Mouse (Mus musculus) neural tube, embryonic 11.5 days (tissue): ENCODE data around the gene Grk3. TPM values are rescaled to one million over a fixed set of nuclear protein-coding genes. Genes with fewer than 3 reads are reported as not detected.

Experiments used
- ATAC-seq: fragments of 200-750 bp; cut with Nextera tagmentation; 2 replicates; pipeline ENCODE4 v1.8.0; 2017; ENCODE audit warnings: moderate number of reproducible peaks, mild to moderate bottlenecking, moderate TSS enrichment, moderate library complexity; ENCODE audit not compliant: insufficient read depth, low FRiP score, low TSS enrichment
- DNase-seq: peaks from one replicate; pipeline ENCODE4 v3.0.0-alpha.2; 2015; ENCODE audit warnings: low spot score
- H3K27ac ChIP-seq: fragments of 300-500 bp; sonication (generic); 2 replicates; pipeline ENCODE4 v1.5.1; 2014; ENCODE audit warnings: low read depth, mild to moderate bottlenecking, low read length
- H3K27me3 ChIP-seq: fragments of 300-500 bp; sonication (generic); 2 replicates; pipeline ENCODE4 v1.6.1; 2014; ENCODE audit warnings: mild to moderate bottlenecking, low read length, mixed read lengths; ENCODE audit not compliant: control insufficient read depth, insufficient read depth
- H3K36me3 ChIP-seq: fragments of 300-500 bp; sonication (generic); 2 replicates; pipeline ENCODE4 v1.6.1; 2014; ENCODE audit warnings: mild to moderate bottlenecking, low read length, moderate library complexity, mixed read lengths; ENCODE audit not compliant: control insufficient read depth, insufficient read depth
- H3K4me1 ChIP-seq: fragments of 300-500 bp; sonication (generic); 2 replicates; pipeline ENCODE4 v1.6.1; 2014; ENCODE audit warnings: low read length, mixed read lengths; ENCODE audit not compliant: control insufficient read depth, insufficient read depth
- H3K4me2 ChIP-seq: fragments of 300-500 bp; sonication (generic); 2 replicates; pipeline ENCODE4 v1.6.1; 2014; ENCODE audit warnings: low read depth, mild to moderate bottlenecking, moderate library complexity
- H3K4me3 ChIP-seq: fragments of 300-500 bp; sonication (generic); 2 replicates; pipeline ENCODE4 v1.5.1; 2014; ENCODE audit warnings: low read depth, low read length
- H3K9ac ChIP-seq: fragments of 300-500 bp; sonication (generic); 2 replicates; pipeline ENCODE4 v1.6.1; 2014; ENCODE audit warnings: mild to moderate bottlenecking, low read length
- H3K9me3 ChIP-seq: fragments of 300-500 bp; sonication (generic); 2 replicates; pipeline ENCODE4 v1.6.1; 2016; ENCODE audit warnings: low read length; ENCODE audit not compliant: control insufficient read depth
- WGBS: fragments of 180-500 bp; shearing (Covaris S2); extraction: QIAGEN DNeasy Blood & Tissue Kit; methylation state at CpG from one replicate; pipeline ENCODE4 v1.1.7; 2014; 5-methylcytosine and 5-hydroxymethylcytosine counted together
- polyA plus RNA-seq: library from polyadenylated mRNA; unstranded; fragments of >200 nt; fragmentation: Nextera tagmentation; extraction: Ambion mirVana; gene quantifications from 2 replicates; pipeline ENCODE4 v1.2.1, GENCODE M21; 2014

The Grk3 gene
- polyA plus RNA-seq, 1 experiment from 2014 or later, result 5.9 TPM

GRCm38 (mm10) chr5:113038601-113039000, 23.0 kb upstream of the Grk3 start:
- Histone ChIP-seq H3K27me3 (no peaks in the 10 kb centered on the region), H3K27ac (no peak overlapping the region), H3K9me3 (no peaks in the 10 kb centered on the region), H3K9ac (no peak overlapping the region), H3K4me2 (no peak overlapping the region), H3K4me3 (no peak overlapping the region), H3K4me1 (peaks cover 5% of the 10 kb centered on the region), H3K36me3 (no peaks in the 10 kb centered on the region)
- no peak for ATAC-seq
- 85% methylated on average over 6 of the region's 6 CpGs for WGBS
- no peak for DNase-seq

GRCm38 (mm10) chr5:113035094-113036047, 19.8 kb upstream of the Grk3 start:
- Histone ChIP-seq H3K27me3 (no peaks in the 10 kb centered on the region), H3K27ac (no peak overlapping the region), H3K4me1 (peaks cover 2% of the 10 kb centered on the region; the same call in 1 of the 2 replicates), H3K4me3 (no peak overlapping the region), H3K9ac (no peak overlapping the region), H3K4me2 (no peak overlapping the region), H3K36me3 (no peaks in the 10 kb centered on the region), H3K9me3 (no peaks in the 10 kb centered on the region)
- WGBS, result 61% methylated on average over 10 of the region's 10 CpGs
- DNase-seq (no peak), ATAC-seq (no peak)

GRCm38 (mm10) chr5:113031201-113031754, 15.7 kb upstream of the Grk3 start:
- WGBS, result 72% methylated on average over 15 of the region's 15 CpGs
- no peaks in the 10 kb centered on the region for H3K36me3 ChIP-seq
- H3K9me3 ChIP-seq, result no peaks in the 10 kb centered on the region
- no peak for ATAC-seq
- H3K4me3 ChIP-seq, result no peak overlapping the region
- DNase-seq, result no peak
- H3K27me3 ChIP-seq, result no peaks in the 10 kb centered on the region
- peaks cover 2% of the 10 kb centered on the region; the same call in 1 of the 2 replicates for H3K4me1 ChIP-seq
- no peak overlapping the region for H3K4me2 ChIP-seq
- H3K27ac ChIP-seq, result no peak overlapping the region
- H3K9ac ChIP-seq, result no peak overlapping the region

GRCm38 (mm10) chr5:113030082-113030481, 14.5 kb upstream of the Grk3 start:
- DNase-seq, result no peak
- Histone ChIP-seq H3K4me2 (no peak overlapping the region), H3K4me1 (peaks cover 2% of the 10 kb centered on the region; the same call in 1 of the 2 replicates), H3K27ac (no peak overlapping the region), H3K27me3 (no peaks in the 10 kb centered on the region), H3K36me3 (no peaks in the 10 kb centered on the region), H3K9ac (no peak overlapping the region), H3K9me3 (no peaks in the 10 kb centered on the region), H3K4me3 (no peak overlapping the region)
- ATAC-seq, result no peak
- WGBS, result 79% methylated on average over 3 of the region's 3 CpGs

- Histone ChIP-seq H3K27me3 (no peaks in the 10 kb centered on the region), H3K4me1 (0 out of 2 replicates have a peak, but pooled peaks cover 2% of the 10 kb centered on the region), H3K27ac (no peak overlapping the region), H3K9ac (no peak overlapping the region), H3K4me2 (no peak overlapping the region), H3K9me3 (no peaks in the 10 kb centered on the region), H3K4me3 (no peak overlapping the region), H3K36me3 (no peaks in the 10 kb centered on the region)
- DNase-seq (no peak), ATAC-seq (no peak)
- WGBS, result 93% methylated on average over 5 of the region's 5 CpGs
These were observed 11.1 kb upstream of the Grk3 start for GRCm38 (mm10) chr5:113026706-113027105.

- DNase-seq (no peak), ATAC-seq (no peak)
- Histone ChIP-seq H3K27me3 (no peaks in the 10 kb centered on the region), H3K36me3 (no peaks in the 10 kb centered on the region), H3K9ac (no peak overlapping the region), H3K4me1 (no peaks in the 10 kb centered on the region), H3K4me2 (no peak overlapping the region), H3K9me3 (no peaks in the 10 kb centered on the region), H3K4me3 (no peak overlapping the region), H3K27ac (no peak overlapping the region)
- WGBS, result 44% methylated on average over 18 of the region's 18 CpGs
These were observed 8.7 kb upstream of the Grk3 start for GRCm38 (mm10) chr5:113024154-113024764.

GRCm38 (mm10) chr5:113018190-113018589, 2.6 kb upstream of the Grk3 start:
- 74% methylated on average over 8 of the region's 8 CpGs for WGBS
- no peak overlapping the region for H3K4me3 ChIP-seq
- no peak overlapping the region for H3K4me2 ChIP-seq
- no peaks in the 10 kb centered on the region for H3K36me3 ChIP-seq
- no peak for DNase-seq
- H3K9ac ChIP-seq, result no peak overlapping the region
- H3K27me3 ChIP-seq, result peaks cover 2% of the 10 kb centered on the region; the same call in 1 of the 2 replicates
- no peak overlapping the region for H3K27ac ChIP-seq
- peaks cover 9% of the 10 kb centered on the region for H3K4me1 ChIP-seq
- no peak for ATAC-seq
- H3K9me3 ChIP-seq, result no peaks in the 10 kb centered on the region

- peaks cover 9% of the 10 kb centered on the region for H3K4me1 ChIP-seq
- H3K36me3 ChIP-seq, result no peaks in the 10 kb centered on the region
- no peak overlapping the region for H3K27ac ChIP-seq
- no peaks in the 10 kb centered on the region for H3K9me3 ChIP-seq
- no peak overlapping the region for H3K9ac ChIP-seq
- H3K4me3 ChIP-seq, result no peak overlapping the region
- ATAC-seq, result no peak
- WGBS, result 78% methylated on average over 1 of the region's 1 CpGs
- H3K4me2 ChIP-seq, result no peak overlapping the region
- no peak for DNase-seq
- H3K27me3 ChIP-seq, result peaks cover 2% of the 10 kb centered on the region; the same call in 1 of the 2 replicates
These were observed 1.4 kb upstream of the Grk3 start for GRCm38 (mm10) chr5:113017004-113017403.
